Mouse (Mus musculus) stomach, embryonic 15.5 days (tissue): Measurements from ENCODE around the gene Topbp1. TPM values are rescaled to one million over a fixed set of nuclear protein-coding genes. Genes with fewer than 3 reads are reported as not detected.

Source experiments
- ATAC-seq: fragments of 200-750 bp; cut with Nextera tagmentation; 2 replicates; pipeline ENCODE4 v1.8.0; 2017; ENCODE audit warnings: low read depth, moderate number of reproducible peaks, moderate TSS enrichment; ENCODE audit not compliant: insufficient read depth, low FRiP score
- H3K27ac ChIP-seq: fragments of 300-500 bp; sonication (generic); 2 replicates; pipeline ENCODE4 v1.5.1; 2015; ENCODE audit warnings: mild to moderate bottlenecking, inconsistent platforms
- H3K27me3 ChIP-seq: fragments of 300-500 bp; sonication (generic); replicated peaks from 2 replicates; pipeline ENCODE4 v1.6.1; 2015; ENCODE audit warnings: inconsistent platforms
- H3K36me3 ChIP-seq: fragments of 300-500 bp; sonication (generic); 2 replicates; pipeline ENCODE4 v1.6.1; 2015; ENCODE audit warnings: inconsistent platforms
- H3K4me1 ChIP-seq: fragments of 300-500 bp; sonication (generic); 2 replicates; pipeline ENCODE4 v1.6.1; 2015; ENCODE audit warnings: inconsistent platforms
- H3K4me2 ChIP-seq: fragments of 300-500 bp; sonication (generic); 2 replicates; pipeline ENCODE4 v1.6.1; 2015; ENCODE audit warnings: mild to moderate bottlenecking, inconsistent platforms
- H3K4me3 ChIP-seq: fragments of 300-500 bp; sonication (generic); replicated peaks from 2 replicates; pipeline ENCODE4 v1.5.1; 2015; ENCODE audit warnings: inconsistent platforms
- H3K9ac ChIP-seq: fragments of 300-500 bp; sonication (generic); 2 replicates; pipeline ENCODE4 v1.6.1; 2015; ENCODE audit warnings: inconsistent platforms
- H3K9me3 ChIP-seq: fragments of 300-500 bp; sonication (generic); 2 replicates; pipeline ENCODE4 v1.6.1; 2016; ENCODE audit warnings: inconsistent platforms
- WGBS: fragments of 180-500 bp; shearing (Covaris S2); methylation state at CpG from one replicate; pipeline ENCODE4 v1.1.7; 2015; 5-methylcytosine and 5-hydroxymethylcytosine counted together
- polyA plus RNA-seq: library from polyadenylated mRNA; unstranded; fragments of >200 nt; fragmentation: Nextera tagmentation; extraction: Ambion mirVana; gene quantifications from 2 replicates; pipeline ENCODE4 v1.2.1, GENCODE M21; 2015

The Topbp1 gene
- polyA plus RNA-seq, 1 experiment from 2014 or later = 62.2 TPM

DNA sequence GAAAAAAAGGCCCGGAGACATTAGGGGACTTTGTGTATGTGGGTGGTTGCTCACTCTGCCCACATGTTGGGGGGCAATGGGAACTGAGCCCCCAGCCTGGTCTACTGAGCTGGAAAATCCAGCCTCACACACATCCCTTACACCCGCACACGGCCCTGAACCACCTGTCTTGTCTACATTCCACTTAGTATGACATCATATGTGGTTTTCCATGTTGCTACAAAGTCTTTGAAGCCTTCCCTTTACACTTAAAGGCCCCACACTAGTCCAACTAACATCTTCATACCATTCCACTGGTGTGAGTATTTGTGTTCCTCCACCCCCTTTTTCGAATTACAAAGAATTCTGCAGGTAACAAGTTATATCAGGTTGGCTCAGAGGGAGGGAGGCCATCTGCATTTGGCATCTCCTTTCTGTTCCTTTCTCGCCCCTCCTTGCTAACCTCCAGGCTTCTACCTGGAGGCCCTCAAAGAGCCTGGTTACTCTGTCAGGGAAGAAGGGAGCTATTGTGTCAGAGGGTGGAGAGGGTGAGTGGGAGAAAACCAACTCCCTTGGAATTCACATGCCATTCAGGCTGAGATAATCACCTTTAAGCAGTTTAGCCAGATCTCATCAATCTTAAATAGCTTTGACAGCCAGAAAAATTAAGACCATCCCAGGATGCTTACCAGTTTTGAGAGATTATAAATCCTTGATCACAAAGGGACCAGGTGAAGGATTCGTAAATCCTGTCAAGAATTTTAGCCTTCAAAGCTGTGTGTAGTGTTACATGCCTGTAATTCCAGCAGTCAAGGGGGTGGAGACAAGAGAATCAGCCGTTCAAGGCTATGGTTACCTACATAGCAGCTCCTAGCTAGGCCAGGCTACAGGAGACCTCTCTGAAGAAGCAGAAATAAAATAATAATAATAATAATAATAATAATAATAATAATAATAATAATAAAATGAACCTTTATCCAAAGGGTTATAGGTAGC is 71.6 kb downstream of the Topbp1 start:
- H3K4me1 ChIP-seq = no peaks in the 10 kb centered on the region
- H3K9ac ChIP-seq = no peak overlapping the region
- H3K4me3 ChIP-seq = no peak overlapping the region
- H3K27me3 ChIP-seq = no peaks in the 10 kb centered on the region
- no peaks in the 10 kb centered on the region for H3K36me3 ChIP-seq
- no peak overlapping the region for H3K4me2 ChIP-seq
- no peaks in the 10 kb centered on the region for H3K9me3 ChIP-seq
- 53% methylated on average over 7 of the region's 7 CpGs for WGBS
- H3K27ac ChIP-seq = peak overlapping the region; percentile 28; the same call in 1 of the 2 replicates
- no peak for ATAC-seq

- H3K9ac ChIP-seq = no peak overlapping the region
- H3K9me3 ChIP-seq = no peaks in the 10 kb centered on the region
- no peak overlapping the region for H3K4me2 ChIP-seq
- 0 out of 2 replicates have a peak, but pooled peaks cover 2% of the 10 kb centered on the region for H3K4me1 ChIP-seq
- 60% methylated on average over 10 of the region's 10 CpGs for WGBS
- ATAC-seq = no peak
- H3K27ac ChIP-seq = no peak overlapping the region
- H3K36me3 ChIP-seq = no peaks in the 10 kb centered on the region
- no peaks in the 10 kb centered on the region for H3K27me3 ChIP-seq
- no peak overlapping the region for H3K4me3 ChIP-seq
These were observed 73.7 kb downstream of the Topbp1 start for GRCm38 (mm10) chr9:103378686-103379085.

DNA sequence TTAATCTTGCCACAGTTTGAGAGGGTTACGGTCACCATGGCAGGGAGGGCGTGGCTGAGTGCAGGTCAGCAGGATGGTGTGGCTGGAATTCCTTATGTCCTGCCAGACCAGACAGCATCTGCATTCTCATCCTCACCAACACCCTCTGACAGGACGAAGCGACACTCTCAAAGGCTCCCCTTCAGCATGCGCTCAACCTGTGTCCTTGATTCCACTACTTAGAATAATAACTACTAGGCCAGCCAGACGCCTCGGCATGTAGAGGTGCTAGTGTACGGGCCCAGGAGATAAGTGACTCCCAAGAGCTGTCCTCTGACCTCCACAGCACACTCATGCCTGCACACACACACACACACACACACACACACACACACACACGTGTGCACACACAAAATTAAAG is 74.2 kb downstream of the Topbp1 start:
- no peaks in the 10 kb centered on the region for H3K27me3 ChIP-seq
- H3K27ac ChIP-seq = no peak overlapping the region
- no peak for ATAC-seq
- no peaks in the 10 kb centered on the region for H3K9me3 ChIP-seq
- no peak overlapping the region for H3K4me2 ChIP-seq
- no peak overlapping the region for H3K9ac ChIP-seq
- H3K4me1 ChIP-seq = 0 out of 2 replicates have a peak, but pooled peaks cover 2% of the 10 kb centered on the region
- no peak overlapping the region for H3K4me3 ChIP-seq
- no peaks in the 10 kb centered on the region for H3K36me3 ChIP-seq
- WGBS = 54% methylated on average over 9 of the region's 9 CpGs

- no peak for ATAC-seq
- no peaks in the 10 kb centered on the region for H3K36me3 ChIP-seq
- 0 out of 2 replicates have a peak, but pooled peaks cover 2% of the 10 kb centered on the region for H3K4me1 ChIP-seq
- 96% methylated on average over 4 of the region's 4 CpGs for WGBS
- H3K9me3 ChIP-seq = no peaks in the 10 kb centered on the region
- no peak overlapping the region for H3K27ac ChIP-seq
- no peaks in the 10 kb centered on the region for H3K27me3 ChIP-seq
- no peak overlapping the region for H3K9ac ChIP-seq
- H3K4me3 ChIP-seq = no peak overlapping the region
- no peak overlapping the region for H3K4me2 ChIP-seq
These were observed 75.6 kb downstream of the Topbp1 start for GRCm38 (mm10) chr9:103380566-103380965.

DNA sequence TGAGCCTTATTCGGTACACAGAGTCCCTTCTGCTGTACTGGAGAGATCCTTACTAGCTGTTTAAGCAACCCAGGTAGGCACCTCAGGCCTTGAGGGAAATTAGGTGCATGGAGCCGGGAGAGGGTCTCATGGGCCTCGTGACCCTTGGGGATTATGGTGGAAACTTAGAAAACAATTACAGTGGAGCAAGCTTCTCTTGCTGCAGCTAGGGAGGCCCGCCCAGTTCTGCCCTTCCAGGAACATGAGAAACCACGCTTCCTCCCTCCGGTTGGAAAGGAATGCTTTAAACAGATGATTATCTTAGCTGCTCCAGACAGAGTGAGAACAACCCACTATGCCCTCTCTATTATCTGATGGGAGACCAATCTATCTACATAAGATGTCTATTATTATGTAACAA is 78.0 kb downstream of the Topbp1 start:
- no peak for ATAC-seq
- Histone ChIP-seq H3K4me3 (no peak overlapping the region), H3K9ac (no peak overlapping the region)

GRCm38 (mm10) chr9:103383576-103383975 is 78.6 kb downstream of the Topbp1 start:
- WGBS = 88% methylated on average over 1 of the region's 1 CpGs
- no peaks in the 10 kb centered on the region for H3K36me3 ChIP-seq
- H3K4me2 ChIP-seq = no peak overlapping the region
- H3K9ac ChIP-seq = no peak overlapping the region
- H3K4me3 ChIP-seq = no peak overlapping the region
- H3K4me1 ChIP-seq = 0 out of 2 replicates have a peak, but pooled peaks cover 2% of the 10 kb centered on the region
- no peaks in the 10 kb centered on the region for H3K9me3 ChIP-seq
- H3K27ac ChIP-seq = no peak overlapping the region
- H3K27me3 ChIP-seq = no peaks in the 10 kb centered on the region
- ATAC-seq = no peak

More for the DNA sequence above, 78.0 kb downstream of the Topbp1 start:
- Histone ChIP-seq H3K4me1 (0 out of 2 replicates have a peak, but pooled peaks cover 2% of the 10 kb centered on the region), H3K36me3 (no peaks in the 10 kb centered on the region), H3K9me3 (no peaks in the 10 kb centered on the region), H3K27ac (no peak overlapping the region), H3K4me2 (no peak overlapping the region), H3K27me3 (no peaks in the 10 kb centered on the region)
- WGBS = 33% methylated on average over 6 of the region's 6 CpGs

- 71% methylated on average over 4 of the region's 4 CpGs for WGBS
- ATAC-seq = no peak
- H3K36me3 ChIP-seq = no peaks in the 10 kb centered on the region
These were observed 79.3 kb downstream of the Topbp1 start for GRCm38 (mm10) chr9:103384141-103384796.

GRCm38 (mm10) chr9:103385600-103385999 is 80.6 kb downstream of the Topbp1 start:
- no peaks in the 10 kb centered on the region for H3K9me3 ChIP-seq
- no peak overlapping the region for H3K4me2 ChIP-seq
- H3K4me1 ChIP-seq = 0 out of 2 replicates have a peak, but pooled peaks cover 2% of the 10 kb centered on the region
- H3K27me3 ChIP-seq = no peaks in the 10 kb centered on the region
- H3K9ac ChIP-seq = no peak overlapping the region
- H3K27ac ChIP-seq = no peak overlapping the region
- 19% methylated on average over 1 of the region's 1 CpGs for WGBS
- no peaks in the 10 kb centered on the region for H3K36me3 ChIP-seq
- ATAC-seq = no peak
- no peak overlapping the region for H3K4me3 ChIP-seq

More at GRCm38 (mm10) chr9:103384141-103384796, 79.3 kb downstream of the Topbp1 start:
- H3K9me3 ChIP-seq = no peaks in the 10 kb centered on the region
- H3K4me2 ChIP-seq = no peak overlapping the region
- 0 out of 2 replicates have a peak, but pooled peaks cover 2% of the 10 kb centered on the region for H3K4me1 ChIP-seq
- no peak overlapping the region for H3K4me3 ChIP-seq
- H3K9ac ChIP-seq = no peak overlapping the region
- H3K27me3 ChIP-seq = no peaks in the 10 kb centered on the region
- no peak overlapping the region for H3K27ac ChIP-seq

DNA sequence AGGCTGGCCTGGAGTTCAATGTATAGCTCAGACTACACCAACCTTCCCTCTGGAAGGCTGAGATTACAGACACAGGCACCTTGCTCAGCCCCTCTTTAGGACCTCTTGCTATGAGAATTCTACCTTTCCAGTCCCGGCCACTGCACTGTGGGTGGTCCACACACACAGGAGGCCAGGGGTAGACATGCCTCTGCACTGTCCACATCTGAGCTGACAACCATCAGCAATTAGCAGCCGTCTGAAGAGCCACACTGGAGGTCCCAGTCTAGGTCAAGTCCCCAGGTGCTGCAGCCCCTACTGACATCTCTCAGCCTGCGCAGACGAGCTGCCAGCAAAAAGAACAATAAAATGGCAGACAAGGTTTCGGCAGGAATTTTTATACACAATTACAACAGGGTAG is 81.6 kb downstream of the Topbp1 start:
- no peaks in the 10 kb centered on the region for H3K36me3 ChIP-seq
- no peak overlapping the region for H3K4me2 ChIP-seq
- no peak for ATAC-seq
- no peaks in the 10 kb centered on the region for H3K9me3 ChIP-seq
- 32% methylated on average over 5 of the region's 5 CpGs for WGBS
- 0 out of 2 replicates have a peak, but pooled peaks cover 2% of the 10 kb centered on the region for H3K4me1 ChIP-seq
- H3K27ac ChIP-seq = no peak overlapping the region
- no peak overlapping the region for H3K9ac ChIP-seq
- H3K27me3 ChIP-seq = no peaks in the 10 kb centered on the region
- H3K4me3 ChIP-seq = no peak overlapping the region

- ATAC-seq = no peak
- Histone ChIP-seq H3K27ac (no peak overlapping the region), H3K27me3 (no peaks in the 10 kb centered on the region), H3K9ac (no peak overlapping the region), H3K4me1 (0 out of 2 replicates have a peak, but pooled peaks cover 2% of the 10 kb centered on the region), H3K4me2 (no peak overlapping the region), H3K4me3 (no peak overlapping the region), H3K9me3 (no peaks in the 10 kb centered on the region), H3K36me3 (no peaks in the 10 kb centered on the region)
- 45% methylated on average over 10 of the region's 10 CpGs for whole genome bisulfite sequencing
These were observed 82.1 kb downstream of the Topbp1 start for GRCm38 (mm10) chr9:103387011-103387653.

DNA sequence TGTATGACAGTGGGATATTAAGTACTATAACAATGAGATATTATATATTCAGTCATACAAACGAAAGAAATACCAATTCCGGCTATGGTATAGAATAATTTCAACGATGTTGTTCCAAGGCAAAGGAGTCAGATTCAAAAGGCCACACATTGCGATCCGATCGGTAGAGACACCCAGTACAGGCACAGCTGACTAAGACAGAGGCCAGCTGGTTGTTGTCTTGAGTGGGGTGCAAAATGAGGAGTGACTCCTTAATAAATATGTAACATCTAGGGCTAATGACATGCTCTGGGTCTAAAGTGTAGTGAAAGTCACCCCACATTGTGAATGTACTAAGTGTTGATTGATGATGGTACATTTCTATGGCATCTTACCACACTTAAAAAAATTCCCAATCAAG is 84.2 kb downstream of the Topbp1 start:
- Histone ChIP-seq H3K4me2 (no peak overlapping the region), H3K9me3 (no peaks in the 10 kb centered on the region), H3K36me3 (no peaks in the 10 kb centered on the region), H3K27me3 (no peaks in the 10 kb centered on the region), H3K9ac (no peak overlapping the region), H3K4me3 (no peak overlapping the region), H3K4me1 (no peaks in the 10 kb centered on the region), H3K27ac (no peak overlapping the region)
- ATAC-seq = no peak
- WGBS = 78% methylated on average over 6 of the region's 6 CpGs
